Mouse (Mus musculus) gastrocnemius, postnatal 25 days (tissue): ENCODE results near the gene Agmat. TPM values are rescaled to one million over a fixed set of nuclear protein-coding genes. Genes with fewer than 3 reads are reported as not detected.

Experiments used
- total RNA-seq, 2 experiments: library from RNA; stranded (reverse); gene quantifications; 1 replicate in 1 of 2; 2 replicates in 1 of 2; pipeline ENCODE4 v1.2.3; 2021

The Agmat gene
- total RNA-seq, 2 experiments from 2014 or later = 0.20 TPM; not detected in 1

Other genes with a start within 250 kb of the Agmat start
- 10 to 100 TPM; 18.6 to 19.9 TPM for gene Spen, start 208.1 kb upstream of the Agmat start, total RNA-seq
- 1 to 10 TPM; 1.5 to 4.7 TPM for gene Fblim1, start 140.6 kb upstream of the Agmat start, total RNA-seq
- gene Tmem82, start 128.0 kb upstream of the Agmat start, total RNA-seq = 1 to 10 TPM; 1.2 to 2.3 TPM
- gene Slc25a34, start 122.9 kb upstream of the Agmat start, total RNA-seq = 10 to 100 TPM; 14.7 to 14.8 TPM
- 10 to 100 TPM; 24.3 to 32.7 TPM for gene Plekhm2, start 81.8 kb upstream of the Agmat start, total RNA-seq
- 1 to 10 TPM; 1.4 to 2.3 TPM for gene Rsc1a1, start 61.1 kb upstream of the Agmat start, total RNA-seq
- 10 to 100 TPM; 34.4 to 42.4 TPM for gene Ddi2, start 23.3 kb upstream of the Agmat start, total RNA-seq
- gene Dnajc16, start 44.3 kb downstream of the Agmat start, total RNA-seq = 10 to 100 TPM; 10.1 to 12.0 TPM
- gene Casp9, start 46.9 kb downstream of the Agmat start, total RNA-seq = 1 to 10 TPM; 2.0 TPM
- gene Cela2a, start 79.5 kb downstream of the Agmat start, total RNA-seq = not detected
- not detected for gene Ctrc, start 99.7 kb downstream of the Agmat start, total RNA-seq
- 1 to 10 TPM; 5.6 to 8.7 TPM for gene Efhd2, start 128.2 kb downstream of the Agmat start, total RNA-seq